Mouse (Mus musculus) stomach, embryonic 15.5 days (tissue): ENCODE measurements at regions not wholly inside any gene's neighbourhood (a gene's known extent, or its start where the extent isn't known, plus 50 kb on each side); places are given as distances from the start of the nearest gene placed in this dataset.

Experiments used
- ATAC-seq: fragments of 200-750 bp; cut with Nextera tagmentation; 2 replicates; pipeline ENCODE4 v1.8.0; 2017; ENCODE audit warnings: low read depth, moderate number of reproducible peaks, moderate TSS enrichment; ENCODE audit not compliant: insufficient read depth, low FRiP score
- H3K27ac ChIP-seq: fragments of 300-500 bp; sonication (generic); 2 replicates; pipeline ENCODE4 v1.5.1; 2015; ENCODE audit warnings: mild to moderate bottlenecking, inconsistent platforms
- H3K27me3 ChIP-seq: fragments of 300-500 bp; sonication (generic); replicated peaks from 2 replicates; pipeline ENCODE4 v1.6.1; 2015; ENCODE audit warnings: inconsistent platforms
- H3K36me3 ChIP-seq: fragments of 300-500 bp; sonication (generic); 2 replicates; pipeline ENCODE4 v1.6.1; 2015; ENCODE audit warnings: inconsistent platforms
- H3K4me1 ChIP-seq: fragments of 300-500 bp; sonication (generic); 2 replicates; pipeline ENCODE4 v1.6.1; 2015; ENCODE audit warnings: inconsistent platforms
- H3K4me2 ChIP-seq: fragments of 300-500 bp; sonication (generic); 2 replicates; pipeline ENCODE4 v1.6.1; 2015; ENCODE audit warnings: mild to moderate bottlenecking, inconsistent platforms
- H3K4me3 ChIP-seq: fragments of 300-500 bp; sonication (generic); replicated peaks from 2 replicates; pipeline ENCODE4 v1.5.1; 2015; ENCODE audit warnings: inconsistent platforms
- H3K9ac ChIP-seq: fragments of 300-500 bp; sonication (generic); 2 replicates; pipeline ENCODE4 v1.6.1; 2015; ENCODE audit warnings: inconsistent platforms
- H3K9me3 ChIP-seq: fragments of 300-500 bp; sonication (generic); 2 replicates; pipeline ENCODE4 v1.6.1; 2016; ENCODE audit warnings: inconsistent platforms
- WGBS: fragments of 180-500 bp; shearing (Covaris S2); methylation state at CpG from one replicate; pipeline ENCODE4 v1.1.7; 2015; 5-methylcytosine and 5-hydroxymethylcytosine counted together

- Histone ChIP-seq H3K9me3 (no peaks in the 10 kb centered on the region), H3K27me3 (no peaks in the 10 kb centered on the region), H3K36me3 (no peaks in the 10 kb centered on the region), H3K27ac (0 out of 2 replicates have a peak overlapping the region, but pooled peaks have one; percentile 11), H3K9ac (no peak overlapping the region), H3K4me1 (no peaks in the 10 kb centered on the region), H3K4me3 (no peak overlapping the region), H3K4me2 (no peak overlapping the region)
- peak; percentile 32; the same call in 1 of the 2 replicates for ATAC-seq
- 62% methylated on average over 11 of the region's 11 CpGs for whole genome bisulfite sequencing
These were observed 149.6 kb upstream of the A530016L24Rik start for GRCm38 (mm10) chr12:112339481-112340179.

GRCm38 (mm10) chr12:112340248-112340647, 149.0 kb upstream of the A530016L24Rik start:
- no peaks in the 10 kb centered on the region for H3K4me1 ChIP-seq
- no peak for ATAC-seq
- H3K9me3 ChIP-seq = no peaks in the 10 kb centered on the region
- WGBS = 53% methylated on average over 5 of the region's 5 CpGs
- no peak overlapping the region for H3K27ac ChIP-seq
- H3K27me3 ChIP-seq = no peaks in the 10 kb centered on the region
- no peaks in the 10 kb centered on the region for H3K36me3 ChIP-seq
- H3K4me2 ChIP-seq = no peak overlapping the region
- no peak overlapping the region for H3K9ac ChIP-seq
- H3K4me3 ChIP-seq = no peak overlapping the region

GRCm38 (mm10) chr12:112341726-112342469, 147.3 kb upstream of the A530016L24Rik start:
- Histone ChIP-seq H3K27me3 (no peaks in the 10 kb centered on the region), H3K4me1 (no peaks in the 10 kb centered on the region), H3K27ac (no peak overlapping the region), H3K9me3 (no peaks in the 10 kb centered on the region), H3K4me3 (no peak overlapping the region), H3K9ac (no peak overlapping the region), H3K4me2 (no peak overlapping the region), H3K36me3 (no peaks in the 10 kb centered on the region)
- 61% methylated on average over 8 of the region's 8 CpGs for WGBS
- no peak for ATAC-seq

GRCm38 (mm10) chr12:112343064-112343463, 146.2 kb upstream of the A530016L24Rik start:
- Histone ChIP-seq H3K27me3 (no peaks in the 10 kb centered on the region), H3K36me3 (no peaks in the 10 kb centered on the region), H3K4me2 (no peak overlapping the region), H3K4me3 (no peak overlapping the region), H3K27ac (no peak overlapping the region), H3K9ac (no peak overlapping the region), H3K9me3 (no peaks in the 10 kb centered on the region), H3K4me1 (no peaks in the 10 kb centered on the region)
- WGBS = 82% methylated on average over 3 of the region's 3 CpGs
- no peak for ATAC-seq

GRCm38 (mm10) chr12:112344285-112344684, 145.0 kb upstream of the A530016L24Rik start:
- ATAC-seq = no peak
- no peak overlapping the region for H3K4me2 ChIP-seq
- H3K36me3 ChIP-seq = no peaks in the 10 kb centered on the region
- no peak overlapping the region for H3K27ac ChIP-seq
- H3K9me3 ChIP-seq = no peaks in the 10 kb centered on the region
- H3K9ac ChIP-seq = no peak overlapping the region
- no peaks in the 10 kb centered on the region for H3K4me1 ChIP-seq
- 49% methylated on average over 10 of the region's 10 CpGs for WGBS
- no peaks in the 10 kb centered on the region for H3K27me3 ChIP-seq
- H3K4me3 ChIP-seq = no peak overlapping the region

- Histone ChIP-seq H3K4me1 (peaks cover 7% of the 10 kb centered on the region), H3K9me3 (no peaks in the 10 kb centered on the region), H3K36me3 (no peaks in the 10 kb centered on the region), H3K4me2 (no peak overlapping the region), H3K4me3 (no peak overlapping the region), H3K27ac (no peak overlapping the region), H3K27me3 (no peaks in the 10 kb centered on the region), H3K9ac (no peak overlapping the region)
- ATAC-seq = no peak
- WGBS = 57% methylated on average over 5 of the region's 5 CpGs
These were observed 143.5 kb upstream of the A530016L24Rik start for GRCm38 (mm10) chr12:112345797-112346196.

- ATAC-seq = no peak
- Histone ChIP-seq H3K4me2 (no peak overlapping the region), H3K27ac (no peak overlapping the region), H3K4me1 (peaks cover 7% of the 10 kb centered on the region), H3K4me3 (no peak overlapping the region), H3K36me3 (no peaks in the 10 kb centered on the region), H3K27me3 (no peaks in the 10 kb centered on the region), H3K9me3 (no peaks in the 10 kb centered on the region), H3K9ac (no peak overlapping the region)
- WGBS = 93% methylated on average over 9 of the region's 9 CpGs
These were observed 141.1 kb upstream of the A530016L24Rik start for GRCm38 (mm10) chr12:112348116-112348515.

- peak overlapping the region; percentile 71 for H3K27ac ChIP-seq
These were observed 139.5 kb upstream of the A530016L24Rik start for GRCm38 (mm10) chr12:112349676-112350318.

GRCm38 (mm10) chr12:112350733-112351132, 138.5 kb upstream of the A530016L24Rik start:
- WGBS = 26% methylated on average over 9 of the region's 9 CpGs
- H3K4me3 ChIP-seq = no peak overlapping the region
- no peak overlapping the region for H3K27ac ChIP-seq
- ATAC-seq = no peak
- H3K9ac ChIP-seq = no peak overlapping the region
- H3K4me2 ChIP-seq = no peak overlapping the region
- peaks cover 7% of the 10 kb centered on the region for H3K4me1 ChIP-seq
- no peaks in the 10 kb centered on the region for H3K9me3 ChIP-seq
- H3K36me3 ChIP-seq = no peaks in the 10 kb centered on the region
- H3K27me3 ChIP-seq = no peaks in the 10 kb centered on the region

More at GRCm38 (mm10) chr12:112349676-112350318, 139.5 kb upstream of the A530016L24Rik start:
- H3K9ac ChIP-seq = no peak overlapping the region
- peaks cover 7% of the 10 kb centered on the region for H3K4me1 ChIP-seq
- no peak overlapping the region for H3K4me3 ChIP-seq
- H3K4me2 ChIP-seq = no peak overlapping the region
- no peaks in the 10 kb centered on the region for H3K9me3 ChIP-seq
- 39% methylated on average over 17 of the region's 17 CpGs for WGBS
- H3K27me3 ChIP-seq = no peaks in the 10 kb centered on the region
- no peak for ATAC-seq
- H3K36me3 ChIP-seq = no peaks in the 10 kb centered on the region

GRCm38 (mm10) chr12:112363349-112363748, 125.9 kb upstream of the A530016L24Rik start:
- Histone ChIP-seq H3K27me3 (no peaks in the 10 kb centered on the region), H3K4me2 (no peak overlapping the region), H3K4me1 (no peaks in the 10 kb centered on the region), H3K9ac (no peak overlapping the region), H3K36me3 (no peaks in the 10 kb centered on the region), H3K9me3 (no peaks in the 10 kb centered on the region), H3K4me3 (no peak overlapping the region), H3K27ac (no peak overlapping the region)
- WGBS = 76% methylated on average over 3 of the region's 3 CpGs
- ATAC-seq = no peak

GRCm38 (mm10) chr12:112367221-112367620, 122.0 kb upstream of the A530016L24Rik start:
- WGBS = 76% methylated on average over 4 of the region's 4 CpGs
- Histone ChIP-seq H3K4me2 (no peak overlapping the region), H3K9ac (no peak overlapping the region), H3K27me3 (no peaks in the 10 kb centered on the region), H3K27ac (no peak overlapping the region), H3K4me3 (no peak overlapping the region), H3K9me3 (no peaks in the 10 kb centered on the region), H3K36me3 (no peaks in the 10 kb centered on the region), H3K4me1 (no peaks in the 10 kb centered on the region)
- ATAC-seq = no peak

GRCm38 (mm10) chr12:112368112-112368511, 121.1 kb upstream of the A530016L24Rik start:
- Histone ChIP-seq H3K9me3 (no peaks in the 10 kb centered on the region), H3K36me3 (no peaks in the 10 kb centered on the region), H3K4me3 (no peak overlapping the region), H3K4me2 (no peak overlapping the region), H3K9ac (no peak overlapping the region), H3K27ac (no peak overlapping the region), H3K27me3 (no peaks in the 10 kb centered on the region), H3K4me1 (no peaks in the 10 kb centered on the region)
- 74% methylated on average over 6 of the region's 6 CpGs for WGBS
- ATAC-seq = no peak
